Mouse (Mus musculus): ENCODE data around the gene Col1a2.

DNA sequence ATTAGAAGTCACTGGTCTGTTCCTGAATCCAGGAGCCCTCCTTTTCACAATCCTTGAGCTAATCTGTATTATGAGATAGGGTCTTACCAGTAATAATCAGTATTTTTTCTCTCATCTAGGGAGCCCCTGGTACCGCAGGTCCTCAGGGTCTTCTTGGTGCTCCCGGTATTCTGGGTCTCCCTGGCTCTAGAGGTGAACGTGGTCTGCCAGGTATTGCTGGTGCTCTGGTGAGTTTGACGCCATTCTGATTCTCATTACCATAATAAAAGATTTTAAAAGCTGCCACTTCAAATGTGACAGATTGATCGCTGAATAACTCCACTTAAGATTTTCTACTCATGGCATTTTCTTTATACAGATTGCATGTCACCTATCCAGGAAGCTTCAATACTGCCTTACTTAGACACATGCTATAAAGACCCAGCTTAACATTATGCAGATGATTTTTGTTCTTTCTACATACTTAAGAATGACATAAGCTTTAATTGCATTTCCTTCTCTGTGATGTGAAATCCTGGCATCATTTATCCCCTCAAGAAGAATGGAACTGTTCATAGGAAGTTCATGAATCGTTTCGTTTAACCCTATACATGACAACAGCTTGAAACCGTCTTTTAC, 30.0 kb downstream of the Col1a2 start:
- TF ChIP-seq CTCF (IDR thresholded peaks at IDR 0.05; ENCODE audit: borderline replicate concordance, control insufficient read depth, extremely low read depth, insufficient read depth, low read length, poor library complexity) (no peak), POLR2A (IDR thresholded peaks at IDR 0.05; ENCODE audit: control insufficient read depth, extremely low read depth, insufficient read depth, low read length, poor library complexity) (no peak)

Measured in thymus, adult 2 months (tissue).